Mouse (Mus musculus) liver, postnatal 0 days (tissue): ENCODE data around the gene Uox. TPM values are rescaled to one million over a fixed set of nuclear protein-coding genes. Genes with fewer than 3 reads are reported as not detected.

ENCODE experiments used
- ATAC-seq: fragments of 200-750 bp; cut with Nextera tagmentation; 2 replicates; pipeline ENCODE4 v1.8.0; 2017; ENCODE audit warnings: mild to moderate bottlenecking, moderate library complexity
- DNase-seq: peaks from one replicate; pipeline ENCODE4 v3.0.0-alpha.2; 2016
- H3K27ac ChIP-seq: fragments of 300-500 bp; sonication (generic); 2 replicates; pipeline ENCODE4 v1.5.1; 2014; ENCODE audit warnings: antibody characterized with exemption, moderate library complexity, mild to moderate bottlenecking, low read depth
- H3K27me3 ChIP-seq: fragments of 300-500 bp; sonication (generic); 2 replicates; pipeline ENCODE4 v1.6.1; 2014; ENCODE audit warnings: low read length, control low read depth, mixed read lengths; ENCODE audit not compliant: insufficient read depth
- H3K36me3 ChIP-seq: fragments of 300-500 bp; sonication (generic); replicated peaks from 2 replicates; pipeline ENCODE4 v1.6.1; 2014; ENCODE audit warnings: mild to moderate bottlenecking, control low read depth, low read length, moderate library complexity, mixed read lengths; ENCODE audit not compliant: insufficient read depth
- H3K4me1 ChIP-seq: fragments of 300-500 bp; sonication (generic); 2 replicates; pipeline ENCODE4 v1.6.1; 2014; ENCODE audit warnings: antibody characterized with exemption, mild to moderate bottlenecking, control low read depth; ENCODE audit not compliant: insufficient read depth
- H3K4me2 ChIP-seq: fragments of 300-500 bp; sonication (generic); 2 replicates; pipeline ENCODE4 v1.6.1; 2014; ENCODE audit warnings: low read depth, mild to moderate bottlenecking, low read length, moderate library complexity, mixed read lengths
- H3K4me3 ChIP-seq: fragments of 300-500 bp; sonication (generic); 2 replicates; pipeline ENCODE4 v1.5.1; 2014; ENCODE audit warnings: low read depth, low read length
- H3K9ac ChIP-seq: fragments of 300-500 bp; sonication (generic); replicated peaks from 2 replicates; pipeline ENCODE4 v1.6.1; 2014; ENCODE audit warnings: mild to moderate bottlenecking, moderate library complexity
- H3K9me3 ChIP-seq: fragments of 300-500 bp; sonication (generic); 2 replicates; pipeline ENCODE4 v1.6.1; 2016; ENCODE audit warnings: mild to moderate bottlenecking, control low read depth, low read length, mixed read lengths
- CTCF ChIP-seq: sonication (generic); IDR thresholded peaks from 2 replicates; pipeline ENCODE4 v1.5.1; 2016; ENCODE audit warnings: antibody characterized with exemption, low read depth
- EP300 ChIP-seq: IDR thresholded peaks from 2 replicates; pipeline ENCODE4 v1.6.1; 2016; ENCODE audit warnings: antibody characterized with exemption, low read depth, mild to moderate bottlenecking
- WGBS: fragments of 180-500 bp; shearing (Covaris S2); extraction: QIAGEN DNeasy Blood & Tissue Kit; methylation state at CpG from one replicate; pipeline ENCODE4 v1.1.7; 2014; ENCODE audit not compliant: insufficient replicate concordance; 5-methylcytosine and 5-hydroxymethylcytosine counted together
- polyA plus RNA-seq: library from polyadenylated mRNA; unstranded; fragments of >200 nt; fragmentation: Nextera tagmentation; extraction: Ambion mirVana; gene quantifications from 2 replicates; pipeline ENCODE4 v1.2.1, GENCODE M21; 2015

Uox gene
- polyA plus RNA-seq, 1 experiment from 2014 or later = 245 TPM

- ATAC-seq (no peak), DNase-seq (no peak)
- WGBS = 60% methylated on average over 4 of the region's 4 CpGs
- H3K9ac ChIP-seq = no peak overlapping the region
- no peak for TF ChIP-seq CTCF
- no peak for TF ChIP-seq EP300
- H3K27me3 ChIP-seq = no peaks in the 10 kb centered on the region
- H3K4me1 ChIP-seq = no peaks in the 10 kb centered on the region
- no peaks in the 10 kb centered on the region for H3K9me3 ChIP-seq
- H3K4me2 ChIP-seq = no peak overlapping the region
- no peak overlapping the region for H3K27ac ChIP-seq
- no peaks in the 10 kb centered on the region for H3K36me3 ChIP-seq
- no peak overlapping the region for H3K4me3 ChIP-seq
Measured at GRCm38 (mm10) chr3:146641818-146642427, 71.7 kb downstream of the Uox start.

GRCm38 (mm10) chr3:146649311-146649894 lies 79.2 kb downstream of the Uox start:
- Histone ChIP-seq H3K36me3 (no peaks in the 10 kb centered on the region), H3K4me1 (peaks cover 8% of the 10 kb centered on the region), H3K4me3 (no peak overlapping the region), H3K27ac (no peak overlapping the region), H3K27me3 (no peaks in the 10 kb centered on the region), H3K9me3 (no peaks in the 10 kb centered on the region), H3K4me2 (no peak overlapping the region), H3K9ac (no peak overlapping the region)
- 75% methylated on average over 10 of the region's 10 CpGs for WGBS
- TF ChIP-seq CTCF (no peak), EP300 (no peak)
- ATAC-seq (no peak), DNase-seq (no peak)

GRCm38 (mm10) chr3:146650716-146651115 lies 80.5 kb downstream of the Uox start:
- no peak overlapping the region for H3K27ac ChIP-seq
- no peaks in the 10 kb centered on the region for H3K36me3 ChIP-seq
- H3K9me3 ChIP-seq = no peaks in the 10 kb centered on the region
- H3K4me2 ChIP-seq = no peak overlapping the region
- no peak for TF ChIP-seq EP300
- no peak for TF ChIP-seq CTCF
- peaks cover 15% of the 10 kb centered on the region for H3K4me1 ChIP-seq
- 73% methylated on average over 10 of the region's 10 CpGs for WGBS
- H3K9ac ChIP-seq = no peak overlapping the region
- ATAC-seq (no peak), DNase-seq (no peak)
- H3K4me3 ChIP-seq = no peak overlapping the region
- H3K27me3 ChIP-seq = no peaks in the 10 kb centered on the region

- no peak for DNase-seq
- Histone ChIP-seq H3K4me2 (no peak within 1 kb of the TSS), H3K27ac (no peak within 1 kb of the TSS), H3K4me1 (peaks cover 15% of the 10 kb centered on the region), H3K4me3 (no peak within 1 kb of the TSS), H3K36me3 (no peaks in the 10 kb centered on the region), H3K27me3 (no peaks in the 10 kb centered on the region), H3K9me3 (no peaks in the 10 kb centered on the region), H3K9ac (no peak within 1 kb of the TSS)
- TF ChIP-seq CTCF (no peak), EP300 (no peak)
- no peak for ATAC-seq
- WGBS = 73% methylated on average over 3 of the region's 3 CpGs
Measured at GRCm38 (mm10) chr3:146651217-146651616, 81.0 kb downstream of the Uox start, which contains the start of gene 4930503B20Rik. 4930503B20Rik (minus strand) TSS chr3:146651317.

GRCm38 (mm10) chr3:146652431-146652830 lies 82.2 kb downstream of the Uox start:
- no peak overlapping the region for H3K9ac ChIP-seq
- H3K27me3 ChIP-seq = no peaks in the 10 kb centered on the region
- H3K4me2 ChIP-seq = no peak overlapping the region
- peaks cover 15% of the 10 kb centered on the region for H3K4me1 ChIP-seq
- no peaks in the 10 kb centered on the region for H3K36me3 ChIP-seq
- no peak for ATAC-seq
- TF ChIP-seq EP300 = no peak
- TF ChIP-seq CTCF = no peak
- no peaks in the 10 kb centered on the region for H3K9me3 ChIP-seq
- H3K4me3 ChIP-seq = no peak overlapping the region
- DNase-seq = no peak
- WGBS = 91% methylated on average over 5 of the region's 5 CpGs
- H3K27ac ChIP-seq = no peak overlapping the region

- Histone ChIP-seq H3K9ac (no peak overlapping the region), H3K27ac (no peak overlapping the region; the same call in 1 of the 2 replicates), H3K4me3 (no peak overlapping the region), H3K4me2 (peak overlapping the region; percentile 45), H3K27me3 (no peaks in the 10 kb centered on the region), H3K4me1 (peaks cover 15% of the 10 kb centered on the region), H3K9me3 (no peaks in the 10 kb centered on the region), H3K36me3 (no peaks in the 10 kb centered on the region)
- TF ChIP-seq EP300 (no peak), CTCF (no peak)
- WGBS = 34% methylated on average over 6 of the region's 6 CpGs
- DNase-seq = peak; percentile 15
- ATAC-seq = peak; percentile 35; the same call in 1 of the 2 replicates
Measured at GRCm38 (mm10) chr3:146653692-146654091, 83.5 kb downstream of the Uox start.
